Mouse (Mus musculus) E14TG2a.4 (cell line): ENCODE data around the gene Car4.

Experiments
- CTCF ChIP-seq: conservative IDR thresholded peaks from 2 replicates; pipeline ENCODE4 v1.5.1; 2014; ENCODE audit warnings: low read length
- NANOG ChIP-seq: IDR thresholded peaks from 2 replicates; pipeline ENCODE4 v1.6.1; 2014; ENCODE audit warnings: borderline replicate concordance, low read length, mixed read lengths
- POU5F1 ChIP-seq: IDR thresholded peaks from 2 replicates; pipeline ENCODE4 v1.6.1; 2014; ENCODE audit warnings: low read length, borderline replicate concordance

GRCm38 (mm10) chr11:84977385-84977952 is 19.9 kb downstream of the Car4 start:
- no peak for TF ChIP-seq CTCF
- no peak for TF ChIP-seq POU5F1
- TF ChIP-seq NANOG, result no peak
